Mouse (Mus musculus): ENCODE measurements around the gene Elf4. TPM values are rescaled to one million over a fixed set of nuclear protein-coding genes. Genes with fewer than 3 reads are reported as not detected.

The Elf4 gene
- polyA plus RNA-seq, 2 experiments from 2014 or later = 29.1 to 30.6 TPM

DNA sequence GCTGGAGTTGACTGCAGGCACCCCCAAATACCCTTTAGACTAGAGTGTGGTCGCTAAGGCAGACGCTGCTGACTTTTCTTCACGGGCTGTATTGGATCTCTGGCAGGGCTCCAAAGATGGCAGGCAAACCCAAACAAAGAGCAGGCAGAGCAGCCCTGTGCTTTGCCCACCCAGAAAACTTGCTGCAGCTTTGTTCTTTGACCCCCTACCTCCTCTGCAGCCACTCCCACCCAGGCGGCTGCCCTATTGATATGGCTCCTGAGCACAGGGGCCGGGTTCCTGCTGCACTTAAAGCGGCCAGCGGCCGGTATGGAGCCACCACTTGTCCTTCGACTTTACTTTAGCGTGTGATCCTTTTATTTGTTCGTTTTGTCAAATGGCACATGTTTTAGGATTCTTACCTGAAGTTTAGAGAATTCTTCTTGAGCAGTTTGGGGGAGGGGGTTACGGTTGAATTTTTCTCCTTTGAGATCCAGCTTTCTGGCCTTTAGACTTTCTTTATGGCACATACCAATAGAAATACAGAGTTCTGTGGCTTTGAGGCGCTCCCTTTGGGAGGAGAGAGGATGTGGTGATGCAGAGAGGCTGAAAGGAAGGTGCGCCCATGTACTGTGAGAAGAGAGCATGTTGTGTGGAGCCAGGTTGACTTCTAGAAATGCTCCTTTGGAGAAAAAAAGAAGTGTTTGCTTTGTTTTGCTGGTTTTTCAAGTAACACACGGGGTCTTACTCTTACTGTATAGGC is 96.9 kb downstream of the Elf4 start:
- ATAC-seq = no peak

Other genes starting within 250 kb of the Elf4 start
- gene Utp14a, start 206.3 kb downstream of the Elf4 start, polyA plus RNA-seq (2017; shearing (Covaris generic)) = 10 to 100 TPM; 26.8 to 29.1 TPM
- 1 to 10 TPM; 1.7 to 2.1 TPM for gene Bcorl1, start 121.8 kb downstream of the Elf4 start, polyA plus RNA-seq (2017; shearing (Covaris generic))
- gene Aifm1, start 50.4 kb upstream of the Elf4 start, polyA plus RNA-seq (2017; shearing (Covaris generic)) = 10 to 100 TPM; 30.9 to 40.1 TPM
- 1 to 10 TPM; 1.0 to 1.4 TPM for gene Rab33a, start 56.2 kb upstream of the Elf4 start, polyA plus RNA-seq (2017; shearing (Covaris generic))
- gene Zfp280c, start 131.4 kb upstream of the Elf4 start, polyA plus RNA-seq (2017; shearing (Covaris generic)) = 10 to 100 TPM; 15.6 to 17.7 TPM
- 10 to 100 TPM; 11.9 to 12.6 TPM for gene Slc25a14, start 160.3 kb upstream of the Elf4 start, polyA plus RNA-seq (2017; shearing (Covaris generic))
- not detected for gene Gpr119, start 211.3 kb upstream of the Elf4 start, polyA plus RNA-seq (2017; shearing (Covaris generic))
- gene Rbmx2, start 231.9 kb upstream of the Elf4 start, polyA plus RNA-seq (2017; shearing (Covaris generic)) = 10 to 100 TPM in 1 of 2 experiments, 1 to 10 TPM in 1; 8.2 to 19.8 TPM